Mouse (Mus musculus) CH12.LX (cell line): ENCODE measurements around the gene Borcs8. TPM values are rescaled to one million over a fixed set of nuclear protein-coding genes. Genes with fewer than 3 reads are reported as not detected.
A peak's percentile ranks its signal among the peaks of the same experiment; 100 is the strongest.

ENCODE experiments used
- DNase-seq: peaks from one replicate; pipeline ENCODE4 v3.0.0-alpha.2; 2013; ENCODE audit errors: extremely low read depth
- H3K27ac ChIP-seq: 2 replicates; pipeline ENCODE4 v1.5.1; 2012; ENCODE audit warnings: low read depth, mild to moderate bottlenecking, control low read depth, moderate library complexity; ENCODE audit not compliant: insufficient read depth
- H3K27me3 ChIP-seq: replicated peaks from 2 replicates; pipeline ENCODE3; 2012; ENCODE audit warnings: inconsistent platforms
- H3K36me3 ChIP-seq, 2 experiments: replicated peaks in 1 of 2; 2 replicates each; pipeline versions ENCODE3 to v1.6.1; 2012; ENCODE audit warnings: inconsistent platforms in 1 of 2, low read length in 1 of 2, mild to moderate bottlenecking in 1 of 2, mixed read lengths in 1 of 2, moderate library complexity in 1 of 2; ENCODE audit not compliant: control insufficient read depth in 1 of 2, insufficient read depth in 1 of 2
- H3K4me1 ChIP-seq, 2 experiments: 2 replicates each; pipeline ENCODE4 v1.6.1; 2012; ENCODE audit warnings: inconsistent platforms in 1 of 2, moderate library complexity in 1 of 2; ENCODE audit not compliant: insufficient read depth in 2 of 2, control insufficient read depth in 1 of 2
- H3K4me2 ChIP-seq: 2 replicates; pipeline ENCODE4 v1.6.1; 2012; ENCODE audit warnings: low read depth, mild to moderate bottlenecking, control low read depth; ENCODE audit not compliant: poor library complexity, insufficient read depth, severe bottlenecking
- H3K4me3 ChIP-seq, 3 experiments: fragments of 150-350 bp in 1 of 3; sonication (generic) in 1 of 3; replicated peaks in 1 of 3; 2 replicates each; pipeline versions ENCODE3 to v1.5.1; 2011 to 2012; ENCODE audit warnings: low read depth in 2 of 3, low read length in 2 of 3, mild to moderate bottlenecking in 2 of 3, moderate library complexity in 2 of 3, control low read depth in 1 of 3, improper control_type of control experiment in 1 of 3, inconsistent platforms in 1 of 3, mixed read lengths in 1 of 3; ENCODE audit not compliant: poor library complexity in 1 of 3
- H3K79me2 ChIP-seq: replicated peaks from 2 replicates; pipeline ENCODE4 v1.6.1; 2012; ENCODE audit warnings: mild to moderate bottlenecking, moderate library complexity; ENCODE audit not compliant: control insufficient read depth, poor library complexity, insufficient read depth, severe bottlenecking; ENCODE audit errors: extremely low read depth
- H3K9ac ChIP-seq: 2 replicates; pipeline ENCODE4 v1.6.1; 2012; ENCODE audit warnings: low read depth, mild to moderate bottlenecking, control low read depth, moderate library complexity; ENCODE audit not compliant: insufficient read depth
- H3K9me3 ChIP-seq: replicated peaks from 2 replicates; pipeline ENCODE3; 2012; ENCODE audit warnings: low read length, inconsistent platforms, mixed read lengths
- BHLHE40 ChIP-seq: IDR thresholded peaks from 2 replicates; pipeline ENCODE4 v1.6.1; 2011; ENCODE audit warnings: mild to moderate bottlenecking, low read depth, low read length, improper control_type of control experiment
- CHD1 ChIP-seq: IDR thresholded peaks from 2 replicates; pipeline ENCODE4 v1.6.1; 2012; ENCODE audit warnings: low read depth, low read length, improper control_type of control experiment, inconsistent platforms
- CHD2 ChIP-seq: IDR thresholded peaks from 2 replicates; pipeline ENCODE4 v1.6.1; 2011; ENCODE audit warnings: low read length, improper control_type of control experiment
- CTCF ChIP-seq, 2 experiments: IDR thresholded peaks in 1 of 2; conservative IDR thresholded peaks in 1 of 2; 2 replicates each; pipeline ENCODE4 v1.5.1; 2011 to 2012; ENCODE audit warnings: low read depth in 2 of 2, low read length in 2 of 2, improper control_type of control experiment in 1 of 2, inconsistent platforms in 1 of 2, mild to moderate bottlenecking in 1 of 2, moderate library complexity in 1 of 2
- E2F4 ChIP-seq: IDR thresholded peaks from 2 replicates; pipeline ENCODE4 v1.6.1; 2011; ENCODE audit warnings: low read depth, low read length, improper control_type of control experiment; ENCODE audit not compliant: insufficient replicate concordance
- EP300 ChIP-seq: IDR thresholded peaks from 2 replicates; pipeline ENCODE4 v1.6.1; 2011; ENCODE audit warnings: low read length, improper control_type of control experiment
- GABPA ChIP-seq: IDR thresholded peaks from 2 replicates; pipeline ENCODE4 v1.6.1; 2012; ENCODE audit warnings: low read depth, low read length, improper control_type of control experiment, inconsistent platforms; ENCODE audit not compliant: insufficient replicate concordance
- IRF4 ChIP-seq: IDR thresholded peaks from 2 replicates; pipeline ENCODE4 v1.6.1; 2014; ENCODE audit warnings: low read depth, mild to moderate bottlenecking, inconsistent platforms, low read length, improper control_type of control experiment
- JUN ChIP-seq: IDR thresholded peaks from 2 replicates; pipeline ENCODE4 v1.6.1; 2011; ENCODE audit warnings: low read depth, mild to moderate bottlenecking, low read length, improper control_type of control experiment, moderate library complexity; ENCODE audit not compliant: insufficient read depth
- KAT2A ChIP-seq: IDR thresholded peaks from 2 replicates; pipeline ENCODE4 v1.6.1; 2012; ENCODE audit warnings: low read length, improper control_type of control experiment, inconsistent platforms; ENCODE audit not compliant: insufficient replicate concordance
- MAX ChIP-seq: IDR thresholded peaks from 2 replicates; pipeline ENCODE4 v1.6.1; 2011; ENCODE audit warnings: low read length, improper control_type of control experiment
- MAZ ChIP-seq: IDR thresholded peaks from 2 replicates; pipeline ENCODE4 v1.6.1; 2012; ENCODE audit warnings: low read depth, mild to moderate bottlenecking, inconsistent platforms, low read length, improper control_type of control experiment, moderate library complexity
- MEF2A ChIP-seq: IDR thresholded peaks from 2 replicates; pipeline ENCODE4 v1.6.1; 2014; ENCODE audit warnings: low read depth, mild to moderate bottlenecking, inconsistent platforms, low read length, improper control_type of control experiment, borderline replicate concordance
- MXI1 ChIP-seq: IDR thresholded peaks from 2 replicates; pipeline ENCODE4 v1.6.1; 2011; ENCODE audit warnings: mild to moderate bottlenecking, low read depth, low read length, improper control_type of control experiment
- MYC ChIP-seq: IDR thresholded peaks from 2 replicates; pipeline ENCODE4 v1.6.1; 2011; ENCODE audit warnings: low read depth, mild to moderate bottlenecking, improper control_type of control experiment, low read length
- PAX5 ChIP-seq: IDR thresholded peaks from 2 replicates; pipeline ENCODE4 v1.6.1; 2012; ENCODE audit warnings: low read length, inconsistent platforms, mixed read lengths
- POLR2A ChIP-seq: IDR thresholded peaks from 2 replicates; pipeline ENCODE4 v1.6.1; 2011; ENCODE audit warnings: low read depth, mild to moderate bottlenecking, improper control_type of control experiment, low read length
- RAD21 ChIP-seq: IDR thresholded peaks from 2 replicates; pipeline ENCODE4 v1.6.1; 2011; ENCODE audit warnings: low read depth, mild to moderate bottlenecking, low read length, improper control_type of control experiment, moderate library complexity
- RCOR1 ChIP-seq: conservative IDR thresholded peaks from 2 replicates; pipeline ENCODE4 v1.6.1; 2012; ENCODE audit warnings: low read depth, mild to moderate bottlenecking, inconsistent platforms, low read length, improper control_type of control experiment
- SIN3A ChIP-seq: IDR thresholded peaks from 2 replicates; pipeline ENCODE4 v1.6.1; 2012; ENCODE audit warnings: low read length, improper control_type of control experiment, inconsistent platforms
- SMC3 ChIP-seq: IDR thresholded peaks from 2 replicates; pipeline ENCODE4 v1.6.1; 2011; ENCODE audit warnings: low read depth, low read length, improper control_type of control experiment
- UBTF ChIP-seq: IDR thresholded peaks from 2 replicates; pipeline ENCODE4 v1.6.1; 2012; ENCODE audit warnings: low read depth, mild to moderate bottlenecking, inconsistent platforms, low read length, improper control_type of control experiment, moderate library complexity
- USF1 ChIP-seq: IDR thresholded peaks from 2 replicates; pipeline ENCODE4 v1.6.1; 2014; ENCODE audit warnings: low read depth, mild to moderate bottlenecking, inconsistent platforms, low read length, improper control_type of control experiment
- ZC3H11A ChIP-seq: IDR thresholded peaks from 2 replicates; pipeline ENCODE4 v1.6.1; 2012; ENCODE audit warnings: low read depth, mild to moderate bottlenecking, inconsistent platforms, low read length, improper control_type of control experiment
- ZKSCAN1 ChIP-seq: IDR thresholded peaks from 2 replicates; pipeline ENCODE4 v1.6.1; 2012; ENCODE audit warnings: low read depth, inconsistent platforms, low read length, improper control_type of control experiment, borderline replicate concordance
- ZMIZ1 ChIP-seq: IDR thresholded peaks from 2 replicates; pipeline ENCODE4 v1.6.1; 2012; ENCODE audit warnings: low read depth, mild to moderate bottlenecking, inconsistent platforms, low read length, improper control_type of control experiment
- ZNF384 ChIP-seq: IDR thresholded peaks from 2 replicates; pipeline ENCODE4 v1.6.1; 2012; ENCODE audit warnings: low read depth, low read length, improper control_type of control experiment, inconsistent platforms
- dilution Hi-C: fragments of 300-500 bp; cut with MboI; formaldehyde crosslinking; loops from 2 replicates; pipeline ENCODE4 v1.14.3; 2020; ENCODE audit warnings: low sequenced_read_pairs; ENCODE audit not compliant: extremely low pct_unique_long_range_greater_than_20kb, extremely low pct_ligation_motif_present
- in situ Hi-C: fragments of 300-500 bp; cut with MboI; formaldehyde crosslinking; loops from 3 replicates; pipeline ENCODE4 v1.14.3; 2019; ENCODE audit warnings: low sequenced_read_pairs, low pct_ligation_motif_present, low pct_unique_long_range_greater_than_20kb, mixed read lengths
- polyA plus RNA-seq: library from polyadenylated mRNA; unstranded; fragments of >175 nt; gene quantifications from 2 replicates; pipeline ENCODE4 v1.2.1, GENCODE M21; 2012; ENCODE audit warnings: low read depth; ENCODE audit not compliant: insufficient read length
- total RNA-seq, 2 experiments: library from RNA; depleted of rRNA; stranded (reverse); fragments of 300-350 nt in 1 of 2; fragments of >200 nt in 1 of 2; gene quantifications; 2 replicates each; pipeline ENCODE4 v1.2.3; 2012 to 2014

Gene Borcs8
- total and polyA plus RNA-seq, 3 experiments = 22.2 to 56.4 (median 44.0) TPM

GRCm38 (mm10) chr8:70117611-70118010 is 21.7 kb upstream of the Borcs8 start:
- Histone ChIP-seq H3K9ac (no peak overlapping the region), H3K36me3 (no peaks in the 10 kb centered on the region), H3K79me2 (no peaks in the 10 kb centered on the region), H3K4me2 (no peak overlapping the region), H3K4me3 (no peak overlapping the region), H3K9me3 (no peaks in the 10 kb centered on the region), H3K27ac (no peak overlapping the region), H3K27me3 (peaks cover 7% of the 10 kb centered on the region), H3K4me1 (peaks cover 18 to 64% of the 10 kb centered on the region in 2 experiments)
- in situ Hi-C loops (no loop called here), dilution Hi-C loops (no loop called here)
- TF ChIP-seq KAT2A (no peak), UBTF (no peak), GABPA (no peak), ZC3H11A (no peak), PAX5 (no peak), RAD21 (no peak), CTCF (conservative IDR thresholded peaks at IDR 0.05 in 1 of 2, IDR thresholded peaks at IDR 0.05 in 1 of 2; ENCODE audit: low read depth in 2 of 2, low read length in 2 of 2) (no peak), MYC (no peak), EP300 (no peak), SIN3A (peak; percentile 95), MAZ (no peak), JUN (no peak), CHD1 (no peak), POLR2A (no peak), MXI1 (peak; percentile 58)
- DNase-seq = peak; percentile 78

GRCm38 (mm10) chr8:70118726-70119700 is 20.3 kb upstream of the Borcs8 start:
- Histone ChIP-seq H3K9me3 (no peaks in the 10 kb centered on the region), H3K36me3 (no peaks in the 10 kb centered on the region), H3K27me3 (peaks cover 7% of the 10 kb centered on the region), H3K4me3 (no peak overlapping the region), H3K4me1 (peaks cover 16 to 54% of the 10 kb centered on the region in 2 experiments)
- dilution Hi-C loops = no loop called here
- in situ Hi-C loops = no loop called here
- DNase-seq = peak; percentile 37
- TF ChIP-seq BHLHE40 (no peak), ZMIZ1 (no peak), EP300 (no peak), ZNF384 (no peak), CHD2 (no peak), CTCF (conservative IDR thresholded peaks at IDR 0.05 in 1 of 2, IDR thresholded peaks at IDR 0.05 in 1 of 2; ENCODE audit: low read depth in 2 of 2, low read length in 2 of 2) (no peak), E2F4 (no peak), GABPA (no peak), SIN3A (no peak), ZKSCAN1 (no peak), USF1 (no peak), SMC3 (no peak), RCOR1 (no peak), IRF4 (no peak), POLR2A (no peak), KAT2A (no peak), MAX (no peak), MAZ (no peak), MEF2A (no peak), MXI1 (no peak)
- TF ChIP-seq, all 38 proteins: peak for 0
- H3K9ac ChIP-seq = no peak overlapping the region
- no peaks in the 10 kb centered on the region for H3K79me2 ChIP-seq
- no peak overlapping the region for H3K27ac ChIP-seq
- no peak overlapping the region for H3K4me2 ChIP-seq
